Comparison of ENCODE assay signal across 9 mouse cellular contexts in genomic region chr11:73198190-73198589, GRCm38 (mm10). TPM values are rescaled to one million over a fixed set of nuclear protein-coding genes. Genes with fewer than 3 reads are reported as not detected.
DNase-seq lines count a peak whose midpoint lies in the region; ATAC-seq and TF ChIP-seq lines count a peak whose summit lies in the region.
"Had no signal": no experiment of that assay in that cellular context is flagged by ENCODE, and none has a peak within 500 bp of the region (broad histone marks: within the 10 kb centered on the region; RNA-seq: fewer than 3 reads in every experiment).

No protein-coding gene starts in this region.

- H3K79me2 ChIP-seq in CH12.LX (replicated peaks; ENCODE audit: control insufficient read depth, extremely low read depth, insufficient read depth, poor library complexity, severe bottlenecking), result no peaks in the 10 kb centered on the region

- no peak for TF ChIP-seq POLR2A in CH12.LX (IDR thresholded peaks at IDR 0.05; ENCODE audit: low read depth, low read length)

- no peak for TF ChIP-seq EP300 in CH12.LX (IDR thresholded peaks at IDR 0.05; ENCODE audit: low read length)

- ATAC-seq in forebrain, embryonic 15.5 days (replicated peaks), result no peak
- ATAC-seq in liver, embryonic 15.5 days (ENCODE audit: insufficient read depth), result no peak

- peak overlapping the region; percentile 76 for H3K9ac ChIP-seq in CH12.LX (ENCODE audit: insufficient read depth, low read depth)
- peak overlapping the region; percentile 61 for H3K9ac ChIP-seq in forebrain, embryonic 15.5 days (replicated peaks)
- peak overlapping the region; percentile 86 for H3K9ac ChIP-seq in liver, embryonic 15.5 days

- DNase-seq in heart, embryonic 10.5 days (ENCODE audit: low spot score), result no peak
- no peak for DNase-seq in heart, adult 18-20 months
- DNase-seq in CH12.LX (ENCODE audit: extremely low read depth), result no peak
- no peak for DNase-seq in embryo, embryonic 11 days
- DNase-seq in adrenal gland, postnatal 4 days (ENCODE audit: low spot score in 2 of 2), result no peak
- no peak for DNase-seq in embryo, embryonic 9.5 days (ENCODE audit: extremely low spot score)

- WGBS in heart, embryonic 10.5 days, result 7% methylated on average over 1 of the region's 1 CpGs
- 8% methylated on average over 1 of the region's 1 CpGs for WGBS in forebrain, embryonic 15.5 days
- WGBS in liver, embryonic 15.5 days (ENCODE audit: insufficient replicate concordance), result 0% methylated on average over 1 of the region's 1 CpGs

- TF ChIP-seq CTCF in CH12.LX (conservative IDR thresholded peaks at IDR 0.05 in 1 of 2, IDR thresholded peaks at IDR 0.05 in 1 of 2; ENCODE audit: low read depth in 2 of 2, low read length in 2 of 2), result no peak

- 0 out of 2 replicates have a peak, but pooled peaks cover 7% of the 10 kb centered on the region for H3K36me3 ChIP-seq in heart, embryonic 10.5 days
- peaks cover 0 to 7% of the 10 kb centered on the region in 2 experiments for H3K36me3 ChIP-seq in CH12.LX (replicated peaks in 1 of 2; ENCODE audit: control insufficient read depth in 1 of 2, insufficient read depth in 1 of 2, low read length in 1 of 2)
- peaks cover 6% of the 10 kb centered on the region; the same call in 1 of the 2 replicates for H3K36me3 ChIP-seq in forebrain, embryonic 15.5 days
- H3K36me3 ChIP-seq in liver, embryonic 15.5 days (replicated peaks), result 0 out of 2 replicates have a peak, but pooled peaks cover 6% of the 10 kb centered on the region

- in situ Hi-C loops in CH12.LX (cut with MboI; ENCODE audit: low pct_ligation_motif_present, low pct_unique_long_range_greater_than_20kb, low sequenced_read_pairs), result no loop called here

- no peaks in the 10 kb centered on the region for H3K27me3 ChIP-seq in heart, embryonic 10.5 days (ENCODE audit: insufficient read depth, poor library complexity, severe bottlenecking)
- H3K27me3 ChIP-seq in CH12.LX (replicated peaks), result peaks cover 2% of the 10 kb centered on the region
- H3K27me3 ChIP-seq in forebrain, embryonic 15.5 days, result no peaks in the 10 kb centered on the region
- H3K27me3 ChIP-seq in liver, embryonic 15.5 days, result no peaks in the 10 kb centered on the region

- H3K4me2 ChIP-seq in CH12.LX (ENCODE audit: insufficient read depth, low read depth, poor library complexity, severe bottlenecking), result peak overlapping the region; percentile 64
- peak overlapping the region; percentile 96 for H3K4me2 ChIP-seq in forebrain, embryonic 15.5 days (replicated peaks)
- H3K4me2 ChIP-seq in liver, embryonic 15.5 days, result peak overlapping the region; percentile 97

- H3K4me3 ChIP-seq in heart, embryonic 10.5 days, result peak overlapping the region; percentile 87
- H3K4me3 ChIP-seq in CH12.LX (replicated peaks in 1 of 3; ENCODE audit: low read depth in 2 of 3, low read length in 2 of 3, poor library complexity in 1 of 3), result peak overlapping the region; percentile 70 to 91 (median 79)
- H3K4me3 ChIP-seq in forebrain, embryonic 15.5 days, result peak overlapping the region; percentile 73
- peak overlapping the region; percentile 76 for H3K4me3 ChIP-seq in liver, embryonic 15.5 days (replicated peaks)

- H3K4me1 ChIP-seq in heart, embryonic 10.5 days, result peaks cover 12% of the 10 kb centered on the region; the same call in 1 of the 2 replicates
- peaks cover 6 to 28% of the 10 kb centered on the region in 2 experiments; a peak in 3 of 4 replicates for H3K4me1 ChIP-seq in CH12.LX (ENCODE audit: control insufficient read depth in 1 of 2, insufficient read depth in 2 of 2)
- peaks cover 28% of the 10 kb centered on the region for H3K4me1 ChIP-seq in forebrain, embryonic 15.5 days
- peaks cover 30% of the 10 kb centered on the region for H3K4me1 ChIP-seq in liver, embryonic 15.5 days (replicated peaks)

- no peak for TF ChIP-seq RAD21 in CH12.LX (IDR thresholded peaks at IDR 0.05; ENCODE audit: low read depth, low read length)

- H3K9me3 ChIP-seq in heart, embryonic 10.5 days, result no peaks in the 10 kb centered on the region
- no peaks in the 10 kb centered on the region for H3K9me3 ChIP-seq in CH12.LX (replicated peaks; ENCODE audit: low read length)
- H3K9me3 ChIP-seq in forebrain, embryonic 15.5 days, result no peaks in the 10 kb centered on the region
- H3K9me3 ChIP-seq in liver, embryonic 15.5 days (replicated peaks), result no peaks in the 10 kb centered on the region

- peak overlapping the region; percentile 87 for H3K27ac ChIP-seq in heart, embryonic 10.5 days
- H3K27ac ChIP-seq in CH12.LX (ENCODE audit: insufficient read depth, low read depth), result no peak overlapping the region
- H3K27ac ChIP-seq in forebrain, embryonic 15.5 days (replicated peaks), result no peak overlapping the region
- 0 out of 2 replicates have a peak overlapping the region, but pooled peaks have one; percentile 74 for H3K27ac ChIP-seq in liver, embryonic 15.5 days (replicated peaks)

- dilution Hi-C loops in CH12.LX (cut with MboI; ENCODE audit: extremely low pct_ligation_motif_present, extremely low pct_unique_long_range_greater_than_20kb, low sequenced_read_pairs), result no loop called here

TF ChIP-seq in CH12.LX, 34 proteins besides CTCF, POLR2A, EP300 and RAD21 (continues in another document):
- no peak for TF ChIP-seq MAX (IDR thresholded peaks at IDR 0.05; ENCODE audit: low read length)
- no peak for TF ChIP-seq RCOR1 (conservative IDR thresholded peaks at IDR 0.05; ENCODE audit: low read depth, low read length)
- TF ChIP-seq ZKSCAN1 (IDR thresholded peaks at IDR 0.05; ENCODE audit: borderline replicate concordance, low read depth, low read length), result no peak
- TF ChIP-seq NELFE (IDR thresholded peaks at IDR 0.05; ENCODE audit: low read depth, low read length), result no peak
- no peak for TF ChIP-seq E2F4 (IDR thresholded peaks at IDR 0.05; ENCODE audit: insufficient replicate concordance, low read depth, low read length)
- no peak for TF ChIP-seq KAT2A (IDR thresholded peaks at IDR 0.05; ENCODE audit: insufficient replicate concordance, low read length)
- no peak for TF ChIP-seq TBP (conservative IDR thresholded peaks at IDR 0.05; ENCODE audit: low read depth, low read length)
- TF ChIP-seq JUND (conservative IDR thresholded peaks at IDR 0.05; ENCODE audit: low read depth, low read length), result no peak
- no peak for TF ChIP-seq PAX5 (IDR thresholded peaks at IDR 0.05; ENCODE audit: low read length)
- no peak for TF ChIP-seq ETS1 (conservative IDR thresholded peaks at IDR 0.05; ENCODE audit: low read depth, low read length)
- TF ChIP-seq BHLHE40 (IDR thresholded peaks at IDR 0.05; ENCODE audit: low read depth, low read length), result no peak
- TF ChIP-seq MAFK (IDR thresholded peaks at IDR 0.05; ENCODE audit: insufficient replicate concordance, low read length), result no peak
- TF ChIP-seq GABPA (IDR thresholded peaks at IDR 0.05; ENCODE audit: insufficient replicate concordance, low read depth, low read length), result no peak
- no peak for TF ChIP-seq ZMIZ1 (IDR thresholded peaks at IDR 0.05; ENCODE audit: low read depth, low read length)
- no peak for TF ChIP-seq UBTF (IDR thresholded peaks at IDR 0.05; ENCODE audit: low read depth, low read length)

RNA-seq across cellular contexts. Expression of gene Ctns, which starts 0.7 kb away (rescaled TPM):
- polyA plus RNA-seq in heart, embryonic 10.5 days (2016; fragmentation: Nextera tagmentation; extraction: Ambion mirVana), result 11.9 and 14.0 TPM in 2 replicates
- 1 to 10 TPM; 10.0 TPM for total RNA-seq in heart, adult 18-20 months (2021)
- total RNA-seq in CH12.LX (2012; rRNA removed) (4.8 and 5.2 TPM in 2 replicates), CH12.LX (2014; rRNA removed) (5.8 and 5.9 TPM in 2 replicates)
- 4.5 and 5.2 TPM in 2 replicates for polyA plus RNA-seq in CH12.LX (2012; ENCODE audit: insufficient read length, low read depth)
- polyA plus RNA-seq in forebrain, embryonic 15.5 days (2015; fragmentation: Nextera tagmentation; extraction: Ambion mirVana), result 17.4 and 21.5 TPM in 2 replicates
- 7.1 and 7.8 TPM in 2 replicates for polyA plus RNA-seq in liver, embryonic 15.5 days (2015; fragmentation: Nextera tagmentation; extraction: Ambion mirVana)
- total RNA-seq in adrenal gland, postnatal 4 days (2021), result 10 to 100 TPM; 19.1 to 19.4 TPM

RNA-seq across cellular contexts. Expression of gene Shpk, which starts 1.1 kb away (rescaled TPM):
- polyA plus RNA-seq in heart, embryonic 10.5 days (2016; fragmentation: Nextera tagmentation; extraction: Ambion mirVana), result 0.54 and 0.62 TPM in 2 replicates
- 1 to 10 TPM in 1 of 2 experiments, under 1 TPM in 1; 0.92 to 1.5 TPM for total RNA-seq in heart, adult 18-20 months (2021)
- 1.5 and 1.8 TPM in 2 replicates for total RNA-seq in CH12.LX (2012; rRNA removed)
- 1.3 and 1.4 TPM in 2 replicates for total RNA-seq in CH12.LX (2014; rRNA removed)
- 0.76 and 0.83 TPM in 2 replicates for polyA plus RNA-seq in CH12.LX (2012; ENCODE audit: insufficient read length, low read depth)
- polyA plus RNA-seq in forebrain, embryonic 15.5 days (2015; fragmentation: Nextera tagmentation; extraction: Ambion mirVana), result 1.2 and 1.6 TPM in 2 replicates
- 2.8 and 3.0 TPM in 2 replicates for polyA plus RNA-seq in liver, embryonic 15.5 days (2015; fragmentation: Nextera tagmentation; extraction: Ambion mirVana)
- total RNA-seq in adrenal gland, postnatal 4 days (2021), result 1 to 10 TPM; 6.8 to 9.0 TPM

RNA-seq across cellular contexts. Expression of gene Tax1bp3, which starts 21.3 kb away (rescaled TPM):
- 249 and 253 TPM in 2 replicates for polyA plus RNA-seq in heart, embryonic 10.5 days (2016; fragmentation: Nextera tagmentation; extraction: Ambion mirVana)
- total RNA-seq in heart, adult 18-20 months (2021), result 10 to 100 TPM; 48.7 to 53.3 TPM
- total RNA-seq in CH12.LX (2012; rRNA removed), result 2.8 and 3.3 TPM in 2 replicates
- total RNA-seq in CH12.LX (2014; rRNA removed), result 2.5 and 2.6 TPM in 2 replicates
- polyA plus RNA-seq in CH12.LX (2012; ENCODE audit: insufficient read length, low read depth), result 3.3 and 3.5 TPM in 2 replicates
- polyA plus RNA-seq in forebrain, embryonic 15.5 days (2015; fragmentation: Nextera tagmentation; extraction: Ambion mirVana), result 172 and 173 TPM in 2 replicates
- 29.6 and 32.7 TPM in 2 replicates for polyA plus RNA-seq in liver, embryonic 15.5 days (2015; fragmentation: Nextera tagmentation; extraction: Ambion mirVana)
- total RNA-seq in adrenal gland, postnatal 4 days (2021), result 10 to 100 TPM; 74.0 to 82.4 TPM

RNA-seq across cellular contexts. Expression of gene Emc6, which starts 21.4 kb away (rescaled TPM):
- 107 and 126 TPM in 2 replicates for polyA plus RNA-seq in heart, embryonic 10.5 days (2016; fragmentation: Nextera tagmentation; extraction: Ambion mirVana)
- total RNA-seq in heart, adult 18-20 months (2021), result 10 to 100 TPM; 94.8 to 98.0 TPM
- 123 and 124 TPM in 2 replicates for total RNA-seq in CH12.LX (2012; rRNA removed)
- 252 and 292 TPM in 2 replicates for total RNA-seq in CH12.LX (2014; rRNA removed)
- polyA plus RNA-seq in CH12.LX (2012; ENCODE audit: insufficient read length, low read depth), result 138 and 176 TPM in 2 replicates
- 131 and 132 TPM in 2 replicates for polyA plus RNA-seq in forebrain, embryonic 15.5 days (2015; fragmentation: Nextera tagmentation; extraction: Ambion mirVana)
- polyA plus RNA-seq in liver, embryonic 15.5 days (2015; fragmentation: Nextera tagmentation; extraction: Ambion mirVana), result 73.0 and 73.6 TPM in 2 replicates
- total RNA-seq in adrenal gland, postnatal 4 days (2021), result 10 to 100 TPM; 60.5 to 72.1 TPM

RNA-seq across cellular contexts. Expression of gene Trpv1, which starts 35.9 kb away (rescaled TPM):
- not detected in 2 replicates for polyA plus RNA-seq in heart, embryonic 10.5 days (2016; fragmentation: Nextera tagmentation; extraction: Ambion mirVana)
- not detected for total RNA-seq in heart, adult 18-20 months (2021)
- 0.04 and 0.08 TPM in 2 replicates for total RNA-seq in CH12.LX (2012; rRNA removed)
- total RNA-seq in CH12.LX (2014; rRNA removed), result 0.13 TPM in 1 of 2 replicates, not detected in the other
- not detected in 2 replicates for polyA plus RNA-seq in CH12.LX (2012; ENCODE audit: insufficient read length, low read depth)
- 0.14 TPM in 1 of 2 replicates, not detected in the other for polyA plus RNA-seq in forebrain, embryonic 15.5 days (2015; fragmentation: Nextera tagmentation; extraction: Ambion mirVana)
- 0.23 and 0.35 TPM in 2 replicates for polyA plus RNA-seq in liver, embryonic 15.5 days (2015; fragmentation: Nextera tagmentation; extraction: Ambion mirVana)
- under 1 TPM; 0.14 to 0.22 TPM for total RNA-seq in adrenal gland, postnatal 4 days (2021)
- total RNA-seq: layer of hippocampus, postnatal 14 days had no signal

Comparison
In these comparisons a context has a peak if more than half of its experiments do, and no peak if none do; other contexts are left out.
1. H3K27ac ChIP-seq: peak in heart, embryonic 10.5 days (single experiment) and liver, embryonic 15.5 days (single experiment); none in CH12.LX (single experiment) and forebrain, embryonic 15.5 days (single experiment).
2. Peak in every context shown above with its lines, with median percentiles within 50 percentile points of each other: H3K4me3 ChIP-seq, H3K4me2 ChIP-seq and H3K9ac ChIP-seq.